Mouse (Mus musculus) heart, adult 2 months (tissue): ENCODE results near the gene Mlh1. TPM values are rescaled to one million over a fixed set of nuclear protein-coding genes. Genes with fewer than 3 reads are reported as not detected.

Experiments
- DNase-seq, 2 experiments: peaks; one replicate each; pipeline ENCODE4 v3.0.0; 2021
- H3K27ac ChIP-seq: fragments of 200-600 bp; 2 replicates; pipeline ENCODE4 v1.8.1; 2022
- H3K27me3 ChIP-seq: fragments of 200-500 bp; 2 replicates; pipeline ENCODE4 v1.6.1; 2012; ENCODE audit warnings: mild to moderate bottlenecking, low read length, inconsistent platforms, mixed read lengths; ENCODE audit not compliant: control insufficient read depth, insufficient read depth
- H3K36me3 ChIP-seq: fragments of 200-500 bp; 2 replicates; pipeline ENCODE4 v1.6.1; 2012; ENCODE audit warnings: low read length, inconsistent platforms; ENCODE audit not compliant: control insufficient read depth, insufficient read depth
- H3K4me1 ChIP-seq: fragments of 200-500 bp; 2 replicates; pipeline ENCODE4 v1.6.1; 2011; ENCODE audit warnings: low read length; ENCODE audit not compliant: control insufficient read depth, insufficient read depth
- H3K4me3 ChIP-seq: fragments of 200-600 bp; 2 replicates; pipeline ENCODE4 v1.8.1; 2022
- H3K79me2 ChIP-seq: fragments of 200-500 bp; replicated peaks from 2 replicates; pipeline ENCODE4 v1.6.1; 2012; ENCODE audit warnings: mild to moderate bottlenecking, inconsistent platforms, low read length, moderate library complexity, mixed read lengths; ENCODE audit not compliant: control insufficient read depth, insufficient read depth
- H3K9ac ChIP-seq: fragments of 200-500 bp; 2 replicates; pipeline ENCODE4 v1.6.1; 2012; ENCODE audit warnings: low read depth, mild to moderate bottlenecking, control low read depth, inconsistent platforms, low read length, mixed read lengths
- CTCF ChIP-seq: fragments of 200-600 bp; IDR thresholded peaks from 2 replicates; pipeline ENCODE4 v1.8.1; 2022; ENCODE audit warnings: antibody characterized with exemption, mild to moderate bottlenecking, moderate library complexity
- EP300 ChIP-seq: fragments of 200-500 bp; IDR thresholded peaks from 2 replicates; pipeline ENCODE4 v1.6.1; 2011; ENCODE audit warnings: low read depth, low read length, control low read depth; ENCODE audit not compliant: insufficient read depth
- POLR2A ChIP-seq: fragments of 200-500 bp; IDR thresholded peaks from 2 replicates; pipeline ENCODE4 v1.6.1; 2011; ENCODE audit warnings: mild to moderate bottlenecking, low read depth, low read length, control low read depth; ENCODE audit not compliant: insufficient read depth
- WGBS: fragments of 180-500 bp; shearing (Covaris S2); methylation state at CpG from one replicate; pipeline ENCODE4 v1.1.7; 2018; 5-methylcytosine and 5-hydroxymethylcytosine counted together
- intact Hi-C: fragments of 180-260 bp; cut with DNase I; formaldehyde crosslinking; loops from one replicate; pipeline ENCODE4 v1.15.1; 2025
- long read RNA-seq: library from polyadenylated mRNA; stranded (forward); transcript quantifications from one replicate; pipeline ENCODE4 v2.0.0, GENCODE M21; 2021
- polyA plus RNA-seq: library from polyadenylated mRNA; depleted of rRNA; stranded (reverse); fragments of >200 nt; gene quantifications from 2 replicates; pipeline ENCODE4 v1.2.3, GENCODE M21; 2012; rRNA removed
- total RNA-seq, 2 experiments: library from RNA; stranded (reverse); gene quantifications; 2 replicates each; pipeline ENCODE4 v1.2.3; 2021

The Mlh1 gene
- total RNA-seq (1 to 10 TPM; 6.1 to 7.1 TPM), polyA plus RNA-seq (12.6 and 12.9 TPM in 2 replicates)
- long read RNA-seq, transcript Mlh1-201 (19 exons, 2,754 nt), result major isoform, 7 of 8 reads
- long read RNA-seq, partial matches to known transcripts, result 0 of 8 reads
- long read RNA-seq, other reads (novel, unspliced or antisense), result 1 of 8 reads

DNA sequence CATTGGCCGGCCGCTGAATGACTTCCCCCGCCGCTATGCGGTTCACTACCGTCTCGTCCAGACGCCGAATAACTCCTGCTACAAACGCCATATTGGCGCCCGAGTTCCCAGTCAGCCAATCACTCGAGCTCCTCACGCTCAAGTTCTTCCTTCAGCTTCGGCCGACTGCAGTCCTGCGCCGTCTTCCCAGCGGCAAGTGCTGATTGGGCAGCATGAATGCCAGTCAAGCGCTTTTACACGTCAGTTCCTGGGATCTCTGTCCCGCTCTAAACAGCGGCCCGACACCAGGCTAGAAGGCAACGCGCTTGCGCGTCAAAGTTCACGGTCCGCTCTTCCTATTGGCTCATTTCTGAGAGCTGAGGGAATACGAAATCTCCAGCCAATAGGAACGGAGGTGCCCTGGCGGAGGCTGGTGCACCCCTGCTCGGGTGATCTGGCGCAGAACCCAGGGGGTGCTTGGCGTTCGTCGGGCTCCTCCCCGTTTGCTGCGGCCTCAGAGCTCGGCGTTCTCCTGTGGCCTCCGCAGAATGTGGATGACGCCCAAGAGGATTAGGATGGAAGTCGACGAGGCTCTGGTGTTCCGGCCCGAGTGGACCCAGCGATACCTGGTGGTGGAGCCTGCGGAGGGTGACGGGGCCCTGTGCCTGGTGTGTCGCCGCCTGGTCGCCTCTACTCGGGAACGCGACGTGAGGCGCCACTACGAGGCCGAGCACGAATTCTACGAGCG is at the start of gene Mlh1, which contains the start of gene Epm2aip1:
Mlh1 (minus strand) TSS at position 358 of the 727 bp plus-strand sequence.
Epm2aip1 (plus strand) TSS at position 496 of the 727 bp plus-strand sequence.
- TF ChIP-seq CTCF (no peak), EP300 (peak; percentile 9; the same call in 1 of the 2 replicates), POLR2A (peak; percentile 94)
- peak within 1 kb of the TSS; percentile 94 for H3K9ac ChIP-seq
- peak; percentile 99 to 100 for DNase-seq
- peak within 1 kb of the TSS; percentile 94 for H3K27ac ChIP-seq
- H3K27me3 ChIP-seq, result no peaks in the 10 kb centered on the region
- peaks cover 15% of the 10 kb centered on the region for H3K4me1 ChIP-seq
- WGBS, result under 1% methylated on average over 64 of the region's 64 CpGs
- peaks cover 37% of the 10 kb centered on the region for H3K36me3 ChIP-seq
- intact Hi-C loops, result loop anchor here (10.0 kb wide), 1 partner anchor 867 kb away; the partner anchor contains the start of gene Ptpn23
- peak within 1 kb of the TSS; percentile 92 for H3K4me3 ChIP-seq
- H3K79me2 ChIP-seq, result peaks cover 5% of the 10 kb centered on the region

DNA sequence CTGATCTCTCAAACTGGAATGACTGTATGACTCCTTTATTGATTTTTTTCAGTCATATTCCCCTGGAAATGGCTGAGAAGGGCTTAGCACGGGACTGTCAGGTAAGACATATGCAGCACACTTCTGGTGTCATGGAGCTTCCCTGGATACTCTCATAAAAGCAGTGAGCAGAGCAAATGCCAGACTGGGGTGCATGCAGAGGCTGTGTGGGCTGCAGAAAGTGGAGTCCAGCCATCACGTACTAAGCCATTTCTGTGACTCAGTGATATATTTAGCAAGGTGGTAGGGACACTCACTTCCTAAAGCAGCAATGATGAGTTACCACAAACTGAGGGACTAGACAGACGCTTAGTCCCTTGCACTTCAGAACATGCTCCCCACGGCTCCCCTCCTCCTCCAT is 49.3 kb upstream of the Mlh1 start:
- H3K4me3 ChIP-seq, result no peak overlapping the region
- H3K9ac ChIP-seq, result no peak overlapping the region
- no peaks in the 10 kb centered on the region for H3K4me1 ChIP-seq
- H3K79me2 ChIP-seq, result no peaks in the 10 kb centered on the region
- WGBS, result 68% methylated on average over 4 of the region's 4 CpGs
- H3K27me3 ChIP-seq, result no peaks in the 10 kb centered on the region
- H3K27ac ChIP-seq, result no peak overlapping the region
- H3K36me3 ChIP-seq, result no peaks in the 10 kb centered on the region
- no peak for DNase-seq
- TF ChIP-seq POLR2A, result no peak
- no peak for TF ChIP-seq EP300
- TF ChIP-seq CTCF, result no peak
- intact Hi-C loops, result no loop called here

DNA sequence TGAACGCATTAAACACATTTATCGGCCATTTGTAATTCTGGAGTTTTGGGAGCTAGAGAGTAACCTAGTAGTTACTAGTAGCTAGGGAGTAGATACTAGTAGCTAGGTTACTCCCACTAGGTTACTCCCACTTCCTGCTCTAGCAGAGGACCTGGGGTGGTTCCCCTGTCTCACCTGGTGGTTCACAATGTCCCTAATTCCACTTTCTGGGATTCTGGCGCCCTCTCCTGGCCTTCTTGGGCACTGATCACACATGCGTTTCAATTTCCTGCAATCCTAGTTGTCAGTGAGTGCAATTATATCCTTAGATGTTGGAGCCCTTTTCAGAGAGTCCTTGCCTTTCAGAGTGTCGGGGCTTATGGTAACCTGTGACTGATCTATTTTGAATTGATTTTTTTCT is 42.6 kb upstream of the Mlh1 start:
- peak in 1 of 2 experiments; percentile 38 for DNase-seq
- Histone ChIP-seq H3K27me3 (peaks cover 20% of the 10 kb centered on the region), H3K27ac (no peak overlapping the region), H3K36me3 (no peaks in the 10 kb centered on the region), H3K9ac (no peak overlapping the region), H3K4me3 (no peak overlapping the region), H3K79me2 (no peaks in the 10 kb centered on the region), H3K4me1 (no peaks in the 10 kb centered on the region; the same call in 1 of the 2 replicates)
- 33% methylated on average over 5 of the region's 5 CpGs for WGBS
- intact Hi-C loops, result no loop called here
- TF ChIP-seq CTCF (peak; percentile 69), EP300 (no peak)

GRCm38 (mm10) chr9:111313793-111314192 is 42.2 kb upstream of the Mlh1 start:
- H3K27me3 ChIP-seq, result peaks cover 20% of the 10 kb centered on the region

DNA sequence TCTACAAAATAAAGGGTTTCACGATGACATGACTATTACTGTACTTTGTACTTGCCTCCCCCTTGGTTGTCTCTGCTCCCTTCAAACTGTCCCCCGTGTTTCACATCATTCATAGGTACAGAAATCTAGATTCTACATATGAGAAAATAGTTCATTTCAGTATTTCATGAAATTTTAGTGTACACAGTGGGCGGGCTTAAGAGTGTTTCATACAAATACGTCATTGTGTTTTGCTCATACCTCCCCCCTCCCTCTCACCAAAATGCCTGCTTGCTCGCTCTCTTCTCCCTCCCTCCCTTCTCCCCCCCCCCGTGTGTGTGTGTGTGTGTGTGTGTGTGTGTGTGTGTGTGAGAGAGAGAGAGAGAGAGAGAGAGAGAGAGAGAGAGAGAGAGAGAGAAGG is 41.7 kb upstream of the Mlh1 start:
- DNase-seq, result no peak
- Histone ChIP-seq H3K4me1 (no peaks in the 10 kb centered on the region; the same call in 1 of the 2 replicates), H3K79me2 (no peaks in the 10 kb centered on the region), H3K27ac (no peak overlapping the region), H3K4me3 (no peak overlapping the region), H3K27me3 (peaks cover 20% of the 10 kb centered on the region), H3K36me3 (no peaks in the 10 kb centered on the region), H3K9ac (no peak overlapping the region)
- intact Hi-C loops, result no loop called here
- TF ChIP-seq EP300 (no peak), POLR2A (no peak), CTCF (no peak)
- 14% methylated on average over 5 of the region's 6 CpGs for WGBS

More at GRCm38 (mm10) chr9:111313793-111314192, 42.2 kb upstream of the Mlh1 start:
- DNase-seq, result no peak
- no peak overlapping the region for H3K27ac ChIP-seq
- WGBS, result 23% methylated on average over 5 of the region's 5 CpGs
- no peaks in the 10 kb centered on the region for H3K79me2 ChIP-seq
- H3K9ac ChIP-seq, result no peak overlapping the region
- no peak overlapping the region for H3K4me3 ChIP-seq
- intact Hi-C loops, result no loop called here
- no peaks in the 10 kb centered on the region for H3K36me3 ChIP-seq
- no peaks in the 10 kb centered on the region; the same call in 1 of the 2 replicates for H3K4me1 ChIP-seq
- no peak for TF ChIP-seq POLR2A
- TF ChIP-seq CTCF, result no peak
- no peak for TF ChIP-seq EP300
